Mouse (Mus musculus) T-cell, adult 2 months (primary cell): ENCODE data around the gene Clpx.
A peak's percentile ranks its signal among the peaks of the same experiment; 100 is the strongest.
"Not testable (repeated sequence)": the region's sequence is repeated elsewhere in the genome, so short reads cannot be mapped to it uniquely, and the experiment has no call there.

Source experiments
- DNase-seq: peaks from one replicate; pipeline ENCODE4 v3.0.0; 2022; ENCODE audit warnings: low spot score

Clpx gene

DNA sequence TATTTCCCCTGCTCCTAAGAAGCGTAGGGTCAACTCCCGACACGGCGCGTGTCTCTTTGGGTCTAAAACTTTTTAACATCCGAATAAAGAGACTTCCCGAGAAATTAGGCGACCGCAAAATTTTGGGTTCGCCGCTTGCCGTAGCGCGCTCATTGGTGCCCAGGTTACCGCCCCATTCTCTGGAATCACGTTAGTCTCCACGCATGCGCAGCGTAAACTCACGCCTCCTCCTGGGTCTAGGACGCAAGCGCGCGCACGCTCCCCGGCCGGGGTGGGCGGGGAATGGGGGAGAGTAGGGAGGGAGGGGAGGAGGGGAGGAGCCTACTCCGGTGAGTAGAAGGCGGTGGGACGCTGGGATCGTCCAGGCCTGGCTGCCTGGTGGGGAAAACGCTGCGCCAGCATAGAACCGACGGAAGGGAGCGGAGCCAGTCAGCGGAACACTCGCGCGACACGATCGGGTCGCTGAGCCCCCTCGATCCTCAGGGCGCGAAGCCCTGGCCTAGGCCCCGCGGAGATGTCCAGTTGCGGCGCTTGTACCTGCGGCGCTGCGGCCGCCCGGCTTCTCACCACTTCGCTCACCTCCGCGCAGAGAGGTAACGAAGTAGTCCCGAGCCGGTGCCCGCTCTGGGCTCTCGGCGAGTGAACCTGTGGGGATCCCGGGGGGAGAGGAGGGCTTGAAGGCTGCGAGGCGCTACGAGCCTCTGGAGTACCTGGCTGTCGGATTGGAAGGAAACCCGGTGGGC, at the start of gene Clpx:
Clpx (plus strand) TSS at position 288 of the 743 bp plus-strand sequence.
- peak; percentile 96 for DNase-seq

DNA sequence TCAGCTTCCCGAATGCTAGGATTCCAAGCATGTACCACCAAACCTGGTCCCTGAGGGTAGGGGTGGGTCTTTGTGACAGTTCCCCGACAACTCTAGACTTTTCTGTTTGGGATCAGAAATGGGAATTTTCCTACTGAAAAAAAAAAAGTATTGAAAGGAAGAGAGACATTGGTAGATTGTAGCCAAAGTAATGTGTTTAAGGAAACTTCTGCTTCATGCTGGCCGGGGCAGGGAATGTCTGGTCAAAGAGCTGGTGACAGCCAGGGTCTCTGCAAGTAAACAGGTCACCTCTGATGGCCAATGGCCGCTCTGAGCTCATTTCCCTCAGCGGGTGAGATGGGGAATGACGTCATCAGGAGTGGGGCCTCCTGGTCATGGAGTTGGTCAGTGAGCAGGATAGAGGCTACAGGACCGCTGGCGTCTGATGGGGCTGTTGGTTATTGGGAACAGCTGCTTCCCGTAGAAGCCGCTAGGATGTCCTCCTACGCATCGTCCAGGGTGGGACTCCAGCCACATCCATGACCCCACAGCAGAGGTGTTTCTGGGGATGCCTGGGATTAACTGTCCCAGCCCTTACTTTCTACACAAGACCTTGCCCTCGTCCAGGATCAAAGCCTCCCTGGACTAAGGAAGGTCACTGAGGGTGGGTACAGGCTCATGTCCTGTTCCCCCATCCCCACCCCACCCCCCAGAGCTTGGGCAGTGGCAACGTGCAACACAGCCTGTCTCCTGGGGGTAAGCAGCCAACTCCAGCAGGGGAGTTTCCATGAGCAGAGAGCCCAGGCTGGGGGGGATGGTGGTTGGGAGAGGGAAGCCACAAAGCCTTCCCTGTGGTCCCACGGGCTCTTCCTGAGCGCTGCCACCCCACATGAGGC, 46.3 kb upstream of the Clpx start:
- no peak for DNase-seq

DNA sequence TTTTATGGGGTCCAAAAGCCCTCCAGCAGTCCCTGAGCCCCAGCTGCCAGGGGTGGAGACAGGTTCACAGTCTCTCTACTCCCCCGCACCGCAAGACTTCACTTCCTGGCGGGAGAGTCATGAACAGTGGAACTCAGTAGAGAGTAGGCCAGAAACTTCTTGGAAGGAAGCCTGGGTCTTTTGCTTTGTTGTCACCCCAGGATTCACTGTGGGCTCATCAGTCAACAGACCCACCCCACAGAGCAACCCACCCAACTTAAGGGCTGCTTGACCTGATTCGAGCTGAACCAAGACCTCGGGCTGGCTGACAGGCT, 45.7 kb upstream of the Clpx start:
- DNase-seq: no peak

DNA sequence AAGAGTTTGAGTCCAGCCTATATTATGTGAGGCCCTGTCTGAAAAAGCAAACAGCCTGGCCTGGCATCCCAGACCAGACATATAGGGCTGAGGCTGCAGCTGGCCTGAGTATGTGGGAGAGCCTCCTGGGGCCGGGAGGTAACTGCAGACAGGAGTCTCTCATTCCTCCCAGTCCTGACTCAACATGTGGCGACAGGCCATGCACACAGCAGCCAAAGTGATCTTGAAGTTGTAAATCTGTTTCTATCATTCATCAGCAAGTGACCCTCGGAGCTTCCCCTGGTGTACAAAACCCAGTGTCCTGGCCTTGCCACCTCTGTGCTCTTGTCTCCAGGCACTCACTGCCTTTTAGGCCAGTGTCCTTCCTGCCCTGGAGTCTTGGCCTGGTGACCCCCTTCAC, 42.0 kb upstream of the Clpx start:
- DNase-seq: no peak

DNA sequence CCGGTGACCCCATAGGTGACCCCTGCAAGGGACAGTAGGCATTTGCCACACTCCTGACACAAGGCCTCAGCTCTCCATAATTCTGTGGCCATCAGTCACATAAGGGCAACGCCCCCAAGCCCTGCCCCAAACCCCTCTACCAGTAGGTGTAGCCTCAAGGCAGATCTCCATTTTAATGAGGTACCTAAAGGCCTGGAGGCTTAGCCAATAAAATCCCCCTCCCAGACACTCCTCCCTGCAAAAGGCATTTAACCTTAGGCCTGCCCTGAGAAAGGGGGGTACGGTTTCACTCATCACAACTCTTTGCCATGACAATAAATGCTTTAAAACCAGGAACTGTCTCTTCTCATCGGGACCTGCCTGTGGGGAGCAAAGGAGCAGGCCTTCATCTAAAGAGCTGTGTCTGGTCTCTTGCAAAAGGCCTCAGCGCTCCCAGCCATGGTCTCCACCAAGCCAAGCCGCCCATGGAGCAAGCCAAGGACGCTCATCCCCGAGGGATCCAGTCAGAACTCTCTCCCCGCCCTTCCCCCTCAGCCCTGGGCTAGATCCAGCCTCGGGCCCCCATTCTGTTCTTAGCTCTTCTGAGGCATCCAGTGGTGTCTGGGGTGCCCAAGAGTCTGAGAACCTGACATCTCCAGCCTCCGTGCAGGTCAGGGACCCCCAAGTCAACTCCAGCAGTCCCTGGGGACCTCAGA, 38.0 kb upstream of the Clpx start:
- no peak for DNase-seq

DNA sequence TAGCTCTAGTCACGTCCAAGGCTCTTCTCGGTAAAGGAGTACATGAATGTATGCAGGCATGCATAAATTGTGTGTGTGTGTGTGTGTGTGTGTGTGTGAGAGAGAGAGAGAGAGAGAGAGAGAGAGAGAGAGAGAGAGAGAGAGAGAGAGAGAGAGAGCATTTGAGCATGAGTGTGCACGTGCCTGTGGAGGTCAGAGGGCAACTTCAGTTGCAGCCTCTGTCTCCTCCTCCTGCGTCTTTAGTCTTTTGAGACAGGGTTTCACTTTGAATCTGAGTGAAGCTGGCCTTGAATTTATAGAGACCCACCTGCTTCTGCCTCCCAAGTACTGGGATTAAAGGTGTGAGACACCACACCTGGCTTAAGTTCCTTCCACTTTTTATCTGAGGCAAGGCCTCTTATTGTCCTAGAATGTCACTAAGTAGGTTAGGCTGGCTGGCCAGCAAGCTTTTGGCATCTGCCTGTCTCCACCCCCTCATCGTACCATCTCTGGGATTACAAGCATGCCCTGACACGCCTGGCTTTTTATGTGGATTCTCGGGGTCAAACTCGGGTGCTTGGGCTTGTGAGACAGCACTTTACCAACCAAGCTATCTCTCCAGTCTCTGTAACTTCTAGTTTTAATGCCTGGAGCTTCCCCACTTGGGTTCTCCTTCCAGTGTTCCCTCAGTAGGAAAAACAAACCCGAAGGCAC, 36.7 kb upstream of the Clpx start:
- DNase-seq: no peak

DNA sequence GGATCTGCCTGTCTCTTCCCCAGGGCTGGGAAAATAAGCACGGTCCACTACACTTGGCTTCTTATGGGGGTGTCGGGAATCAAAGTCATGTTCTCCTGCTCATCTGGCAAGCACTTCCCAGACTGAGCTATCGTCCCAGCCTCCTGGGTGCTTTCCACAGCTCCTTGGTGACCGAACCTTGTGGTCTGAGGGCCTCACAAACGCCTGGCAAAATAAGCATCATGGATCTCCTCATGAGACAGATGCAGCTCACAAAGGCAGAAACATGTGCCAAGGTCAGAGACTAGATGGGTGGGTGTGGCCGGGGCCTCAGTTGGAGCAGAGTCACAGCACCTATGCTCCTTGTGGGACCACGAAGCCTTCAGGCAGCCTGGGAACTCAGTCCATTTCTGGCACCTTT, 34.7 kb upstream of the Clpx start:
- DNase-seq: no peak

DNA sequence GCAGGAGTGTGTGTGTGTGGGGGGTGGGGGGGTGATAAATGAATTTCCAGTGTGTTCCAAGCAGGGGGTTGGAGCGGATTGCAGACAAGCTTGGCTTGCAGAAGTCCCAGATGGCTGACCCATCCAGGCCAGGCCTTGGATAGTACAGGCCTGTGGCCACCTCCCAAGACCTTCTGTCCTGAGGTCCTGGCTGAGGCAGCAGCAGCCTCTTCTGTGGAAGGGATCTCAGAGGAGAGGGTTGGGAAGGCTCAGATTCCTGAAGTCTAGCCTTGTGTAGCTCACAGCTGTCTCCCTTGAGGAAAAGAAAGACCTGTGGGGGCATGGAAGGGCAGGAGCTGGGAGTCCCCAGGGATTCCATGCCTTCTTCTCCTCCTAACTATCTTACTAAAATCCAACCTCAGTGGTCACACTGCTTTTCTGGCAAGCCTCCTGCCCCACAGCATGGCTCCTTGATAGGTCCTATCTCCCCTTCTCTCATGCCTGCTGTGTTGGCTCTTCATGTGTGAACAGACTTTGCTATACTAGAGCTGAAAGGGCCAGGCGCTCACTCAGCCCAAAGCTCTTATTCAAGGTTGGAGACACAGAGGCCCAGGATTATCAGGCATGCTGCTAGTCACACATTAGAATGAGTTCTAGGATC, 32.3 kb upstream of the Clpx start:
- no peak for DNase-seq

DNA sequence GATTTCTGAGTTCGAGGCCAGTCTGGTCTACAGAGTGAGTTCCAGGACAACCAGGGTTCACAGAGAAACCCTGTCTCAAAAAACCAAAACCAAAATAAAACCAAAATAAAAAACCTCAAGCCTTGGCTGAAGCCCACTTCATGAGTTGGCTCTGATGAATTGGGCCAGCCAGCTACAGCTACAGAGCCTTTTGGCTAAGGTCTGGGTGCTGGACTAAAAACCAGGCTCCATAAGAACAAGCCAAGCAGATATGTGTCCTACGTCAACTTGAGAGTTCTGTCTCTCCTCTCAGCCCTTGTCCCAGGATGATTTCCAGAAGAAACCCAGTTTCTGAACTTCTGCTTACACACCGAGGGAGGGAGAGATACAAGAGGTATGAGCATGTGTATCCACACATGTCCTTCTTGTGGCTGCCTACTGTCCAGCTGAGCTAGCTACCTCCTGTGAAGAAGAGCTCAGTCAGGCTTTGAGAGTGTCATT, 31.4 kb upstream of the Clpx start:
- DNase-seq: no peak

DNA sequence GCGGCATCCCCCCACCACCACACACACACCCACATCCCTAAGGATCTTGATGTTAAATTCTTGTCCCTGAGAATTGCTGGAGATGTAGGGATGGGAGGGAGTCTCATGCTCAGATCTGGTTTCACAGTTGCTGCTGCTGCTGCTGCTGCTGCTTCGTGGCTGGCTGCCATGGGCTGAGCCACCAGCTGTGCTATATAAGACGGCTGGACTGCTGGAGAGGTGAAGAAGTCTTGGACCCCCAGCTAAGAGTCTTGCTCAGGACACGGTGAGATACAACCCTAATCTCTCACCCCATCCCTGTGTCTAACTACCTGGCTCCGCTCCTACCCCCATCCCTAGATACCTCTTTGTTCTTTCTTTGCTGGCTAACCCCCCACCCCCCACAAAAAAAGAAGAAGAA, 29.1 kb upstream of the Clpx start, which contains the start of gene Cilp:
Cilp (plus strand) TSS at position 222 of the 400 bp plus-strand sequence.
- no peak for DNase-seq

DNA sequence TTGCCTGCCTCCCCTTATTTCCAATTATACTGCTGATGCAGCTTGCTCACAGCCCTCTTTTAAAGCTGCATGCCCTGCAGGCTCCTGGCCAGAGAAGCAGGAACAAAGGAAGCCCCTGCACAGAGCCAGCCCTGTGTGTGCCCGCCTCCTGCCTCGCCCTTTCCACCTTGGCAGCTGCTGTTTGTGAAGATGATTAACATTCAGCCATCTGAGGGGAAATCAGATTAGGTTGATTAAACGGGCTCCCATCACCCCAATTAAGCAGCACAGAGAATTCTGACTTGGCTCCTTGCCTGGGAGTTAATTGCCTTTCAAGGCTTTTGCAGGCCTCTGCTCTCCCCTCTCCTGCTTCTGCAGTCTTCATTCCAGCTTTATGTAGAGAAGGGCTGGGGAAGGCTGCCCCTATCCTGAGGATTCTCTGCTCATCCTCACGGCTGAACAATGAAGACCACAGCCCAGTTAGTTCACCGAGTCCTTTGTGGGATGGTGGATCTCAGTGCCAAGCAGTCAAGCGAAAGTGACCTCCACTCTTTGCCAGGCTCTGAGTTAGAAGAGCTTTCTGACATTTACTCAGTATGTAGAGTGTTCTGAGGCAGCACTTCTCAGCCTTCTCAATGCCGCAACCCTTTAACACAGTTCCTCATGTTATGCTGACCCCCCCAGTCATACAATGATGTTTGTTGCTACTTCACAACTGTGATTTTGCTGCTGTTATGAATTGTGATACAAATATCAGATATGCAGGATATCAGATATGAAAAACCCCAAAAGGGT, 26.1 kb upstream of the Clpx start:
- no peak for DNase-seq

DNA sequence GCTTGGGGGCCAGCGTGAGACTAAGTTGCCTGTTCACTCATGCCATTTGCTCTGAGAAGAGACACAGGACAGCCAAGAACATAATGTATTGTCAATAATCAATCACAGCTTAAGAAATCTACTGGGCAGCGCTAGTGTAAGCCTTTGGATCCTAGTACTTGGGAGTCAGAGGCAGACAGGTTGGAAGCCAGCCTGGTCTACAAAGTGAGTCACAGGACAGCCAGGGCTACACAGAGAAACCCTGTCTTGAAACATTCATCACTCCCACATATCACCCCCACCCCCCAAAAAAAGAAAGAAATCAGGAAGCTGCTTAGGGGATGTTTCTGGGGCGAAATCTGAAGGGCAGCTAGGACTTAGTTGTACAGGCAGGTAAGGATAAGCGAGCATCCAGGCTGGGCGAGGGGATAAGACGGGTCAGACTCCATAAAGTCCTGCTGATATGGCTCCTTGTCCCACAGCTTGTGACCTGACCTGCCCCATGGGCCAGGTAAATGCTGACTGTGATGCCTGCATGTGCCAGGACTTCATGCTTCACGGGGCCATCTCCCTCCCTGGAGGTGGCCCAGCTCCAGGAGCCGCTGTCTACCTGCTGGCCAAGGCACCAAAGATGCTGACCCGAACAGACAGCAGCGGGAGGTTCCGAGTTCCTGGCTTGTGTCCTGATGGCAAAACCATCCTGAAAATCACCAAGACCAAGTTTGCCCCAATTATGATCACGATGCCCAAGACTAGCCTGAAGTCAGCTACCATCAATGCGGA, 20.8 kb upstream of the Clpx start:
- no peak for DNase-seq

DNA sequence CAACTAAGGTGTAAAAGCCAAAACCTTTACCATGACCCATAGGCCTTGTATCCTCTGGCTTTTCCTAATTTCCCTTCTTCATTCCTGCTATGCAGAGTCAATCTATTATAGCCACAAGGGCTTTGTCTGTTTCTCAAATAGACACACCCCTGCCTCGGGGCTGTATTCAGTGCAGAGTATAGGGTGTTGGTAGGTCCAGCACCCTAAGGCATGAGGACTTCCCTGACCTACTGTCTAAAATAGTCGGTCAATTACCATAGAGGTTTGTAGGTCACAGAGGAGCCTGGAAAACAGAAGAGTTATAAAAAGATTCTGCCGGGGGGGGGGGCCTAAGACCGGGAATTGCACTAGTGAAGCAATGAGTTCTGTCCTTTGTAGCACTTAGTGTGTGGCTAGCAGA, 20.2 kb upstream of the Clpx start:
- no peak for DNase-seq

DNA sequence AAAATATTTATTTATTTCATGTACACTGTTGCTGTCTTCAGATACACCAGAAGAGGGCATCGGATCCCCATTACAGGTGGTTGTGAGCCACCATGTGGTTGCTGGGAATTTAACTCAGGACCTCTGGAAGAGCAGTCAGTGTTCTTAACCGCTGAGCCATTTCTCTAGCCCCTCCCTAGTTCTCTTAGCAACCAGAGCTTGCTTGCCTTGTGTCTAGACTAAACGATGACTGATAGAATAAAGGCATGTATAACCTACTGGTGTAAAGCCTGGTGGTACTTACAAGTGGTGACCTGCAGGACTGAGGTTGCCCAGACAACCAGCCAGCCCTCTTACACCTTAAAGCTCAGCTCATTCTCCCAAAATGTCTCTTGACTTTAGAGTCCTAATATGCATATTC, 19.2 kb upstream of the Clpx start:
- DNase-seq: not testable (repeated sequence)

DNA sequence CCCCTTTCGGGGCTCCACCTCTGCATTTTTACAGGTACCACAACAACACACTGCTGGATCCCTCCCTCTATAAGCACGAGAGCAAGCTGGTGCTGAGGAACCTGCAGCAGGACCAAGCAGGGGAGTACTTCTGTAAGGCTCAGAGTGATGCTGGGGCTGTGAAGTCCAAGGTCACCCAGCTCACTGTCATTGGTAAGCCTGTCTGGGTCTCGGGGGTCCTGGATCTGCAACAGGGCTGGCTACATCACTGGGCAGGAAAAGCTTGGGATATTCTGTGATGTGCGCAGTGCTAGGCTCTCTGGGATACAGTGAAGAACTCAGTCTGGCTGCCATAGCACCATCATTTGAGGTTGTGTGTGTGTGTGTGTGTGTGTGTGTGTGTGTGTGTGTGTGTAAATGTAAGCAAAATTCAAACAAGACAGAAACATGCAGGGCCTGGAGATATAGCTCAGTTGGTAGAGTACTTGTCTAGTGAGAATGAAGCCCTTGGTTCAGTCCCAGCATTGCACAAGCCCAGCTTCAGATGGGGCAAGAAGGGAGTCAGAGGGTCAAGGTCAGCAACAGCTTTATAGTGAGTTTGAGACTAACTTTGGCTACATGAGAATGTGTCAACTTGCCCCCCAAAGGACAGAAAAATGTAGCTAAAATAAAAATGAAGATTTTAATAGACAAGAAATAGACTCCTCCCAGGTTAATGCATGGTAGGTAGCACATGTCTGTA, 18.1 kb upstream of the Clpx start:
- DNase-seq: no peak

DNA sequence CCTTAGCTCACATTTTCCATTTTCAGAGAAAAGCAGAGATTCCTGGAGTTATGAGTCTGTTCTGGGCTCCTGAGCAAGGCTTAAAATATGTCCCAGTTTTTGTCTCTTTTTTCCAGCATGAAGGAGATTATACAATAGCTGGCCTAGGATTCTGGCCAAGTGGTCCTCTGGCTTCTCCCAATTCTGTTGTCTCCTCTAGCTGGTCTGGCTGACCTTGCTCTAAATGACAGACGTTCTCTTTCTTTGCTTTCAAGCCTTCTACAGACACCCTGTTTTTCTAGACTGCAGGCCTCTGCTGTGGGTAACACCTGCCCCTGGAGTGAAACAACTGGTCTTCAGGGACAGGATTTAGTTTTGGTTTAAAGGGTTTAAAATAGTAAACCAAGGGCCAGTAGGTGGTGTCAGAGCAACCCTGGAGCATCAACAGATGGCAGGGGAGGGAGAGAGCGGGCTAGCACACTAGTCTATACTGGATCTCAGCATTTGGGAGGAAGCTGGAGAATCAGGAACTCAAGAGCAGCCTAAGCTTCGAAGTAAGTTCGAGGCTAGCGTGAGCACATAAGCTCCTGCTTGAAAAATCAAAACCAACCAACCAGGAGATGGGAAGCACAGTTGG, 12.4 kb upstream of the Clpx start:
- no peak for DNase-seq

DNA sequence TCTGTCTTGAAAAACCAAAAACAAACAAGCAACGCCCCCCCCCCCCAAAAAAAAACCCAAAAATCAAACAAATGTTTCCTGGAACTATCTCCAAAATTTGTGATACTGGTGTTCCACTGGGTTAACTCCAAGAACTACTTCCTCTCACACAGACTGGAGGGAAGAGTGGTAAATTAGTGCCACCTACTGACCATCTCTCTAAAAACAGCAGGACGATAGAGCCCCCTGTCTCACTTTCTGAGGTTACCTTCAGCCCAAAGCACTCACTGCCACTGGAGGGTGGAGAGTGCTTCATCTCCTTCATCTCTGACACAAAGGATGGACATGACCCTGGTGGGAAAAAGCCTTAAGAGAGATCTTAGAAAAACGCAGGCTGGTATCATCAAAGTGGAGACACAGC, 10.8 kb upstream of the Clpx start:
- peak; percentile 16 for DNase-seq

DNA sequence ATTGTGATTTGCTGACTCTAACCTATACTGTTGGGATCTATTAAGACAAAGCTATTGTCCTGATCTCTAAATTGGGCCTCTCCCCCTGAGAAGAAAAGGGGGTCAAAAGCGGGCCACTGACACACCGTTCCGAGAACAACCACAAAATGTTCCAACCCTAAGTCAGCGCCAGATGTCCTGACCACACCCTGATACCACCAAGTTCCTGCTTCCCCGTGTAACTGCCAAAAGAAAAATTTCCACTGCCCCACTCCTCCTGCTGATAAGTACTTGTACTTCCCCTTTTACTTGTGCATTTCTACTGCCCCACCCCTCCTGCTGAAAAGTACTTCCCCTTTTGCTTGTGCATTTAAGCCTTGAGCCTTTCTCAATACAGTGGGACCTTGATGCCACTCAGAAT, 5.8 kb upstream of the Clpx start:
- DNase-seq: not testable (repeated sequence)

DNA sequence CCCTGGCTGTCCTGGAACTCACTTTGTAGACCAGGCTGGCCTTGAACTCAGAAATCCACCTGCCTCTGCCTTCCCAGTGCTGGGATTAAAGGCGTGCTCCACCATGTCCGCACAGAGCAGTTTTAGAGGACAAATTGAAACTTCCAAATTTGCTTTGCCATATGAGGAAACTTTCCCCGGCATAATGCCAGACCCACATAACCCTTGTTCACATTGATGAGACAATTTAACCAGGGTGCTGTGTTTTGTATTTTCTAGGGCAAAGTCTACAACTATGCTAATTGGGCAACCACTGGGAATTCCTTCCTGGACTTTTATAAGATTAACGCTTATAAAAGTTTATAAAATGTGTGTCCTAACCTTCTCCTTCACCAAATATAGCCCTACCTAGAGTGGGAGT, 4.1 kb upstream of the Clpx start:
- no peak for DNase-seq
